Mouse (Mus musculus) neural tube, embryonic 13.5 days (tissue): ENCODE results near the gene Gm6657. TPM values are rescaled to one million over a fixed set of nuclear protein-coding genes. Genes with fewer than 3 reads are reported as not detected.

Experiments used
- ATAC-seq: fragments of 200-750 bp; cut with Nextera tagmentation; 2 replicates; pipeline ENCODE4 v1.8.0; 2017; ENCODE audit warnings: low read depth, mild to moderate bottlenecking, moderate TSS enrichment, moderate library complexity
- H3K27ac ChIP-seq: fragments of 300-500 bp; sonication (generic); replicated peaks from 2 replicates; pipeline ENCODE4 v1.5.1; 2015; ENCODE audit warnings: moderate library complexity, mild to moderate bottlenecking, inconsistent platforms
- H3K27me3 ChIP-seq: fragments of 300-500 bp; sonication (generic); 2 replicates; pipeline ENCODE4 v1.6.1; 2015; ENCODE audit warnings: mild to moderate bottlenecking, inconsistent platforms
- H3K36me3 ChIP-seq: fragments of 300-500 bp; sonication (generic); 2 replicates; pipeline ENCODE4 v1.6.1; 2015; ENCODE audit warnings: mild to moderate bottlenecking, inconsistent platforms
- H3K4me1 ChIP-seq: fragments of 300-500 bp; sonication (generic); replicated peaks from 2 replicates; pipeline ENCODE4 v1.6.1; 2015; ENCODE audit warnings: inconsistent platforms
- H3K4me2 ChIP-seq: fragments of 300-500 bp; sonication (generic); 2 replicates; pipeline ENCODE4 v1.6.1; 2015; ENCODE audit warnings: inconsistent platforms, mild to moderate bottlenecking, moderate library complexity
- H3K4me3 ChIP-seq: fragments of 300-500 bp; sonication (generic); 2 replicates; pipeline ENCODE4 v1.5.1; 2015; ENCODE audit warnings: mild to moderate bottlenecking, inconsistent platforms
- H3K9ac ChIP-seq: fragments of 300-500 bp; sonication (generic); 2 replicates; pipeline ENCODE4 v1.6.1; 2015; ENCODE audit warnings: moderate library complexity, mild to moderate bottlenecking, inconsistent platforms
- H3K9me3 ChIP-seq: fragments of 300-500 bp; sonication (generic); 2 replicates; pipeline ENCODE4 v1.6.1; 2016; ENCODE audit warnings: inconsistent platforms
- WGBS: fragments of 180-500 bp; shearing (Covaris S2); methylation state at CpG from one replicate; pipeline ENCODE4 v1.1.7; 2015; 5-methylcytosine and 5-hydroxymethylcytosine counted together
- polyA plus RNA-seq: library from polyadenylated mRNA; unstranded; fragments of >200 nt; fragmentation: Nextera tagmentation; extraction: Ambion mirVana; gene quantifications from 2 replicates; pipeline ENCODE4 v1.2.1, GENCODE M21; 2015

Gene Gm6657
- polyA plus RNA-seq, 1 experiment from 2014 or later: not detected

DNA sequence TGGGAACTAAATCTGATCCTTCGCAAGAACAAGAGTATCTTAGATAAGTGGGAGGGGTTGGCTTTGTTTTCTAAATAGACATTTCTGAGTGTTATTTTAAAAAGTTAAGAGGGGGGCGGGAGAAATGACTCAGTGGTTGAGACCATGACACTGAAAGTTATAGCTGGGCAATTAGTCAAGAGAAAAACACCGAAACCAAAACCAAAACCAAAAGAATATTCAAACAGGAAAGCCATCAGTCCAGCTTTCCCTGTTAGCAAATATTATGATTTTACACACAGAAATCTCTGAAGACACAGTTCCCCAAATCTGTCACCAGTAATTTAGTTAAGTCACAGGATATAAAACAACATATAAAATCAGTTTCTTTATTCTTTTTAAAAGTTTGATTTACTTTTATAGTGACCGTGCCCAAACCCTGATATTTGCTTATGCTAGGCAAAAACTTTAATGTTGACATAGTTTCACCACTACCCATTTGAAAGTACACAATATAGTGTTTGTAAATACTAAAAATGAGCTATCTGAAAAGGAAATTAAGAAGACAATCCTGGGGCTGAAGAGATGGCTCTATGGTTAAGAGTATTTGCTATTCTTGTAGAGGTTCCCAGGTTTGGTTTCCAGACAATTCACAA lies 25.3 kb downstream of the Gm6657 start:
- no peak for ATAC-seq
- 87% methylated on average over 4 of the region's 4 CpGs for WGBS
- H3K4me2 ChIP-seq: no peak overlapping the region
- H3K4me3 ChIP-seq: no peak overlapping the region
- no peaks in the 10 kb centered on the region for H3K27me3 ChIP-seq
- H3K27ac ChIP-seq: no peak overlapping the region
- H3K36me3 ChIP-seq: no peaks in the 10 kb centered on the region
- no peaks in the 10 kb centered on the region for H3K4me1 ChIP-seq
- H3K9ac ChIP-seq: no peak overlapping the region
- H3K9me3 ChIP-seq: no peaks in the 10 kb centered on the region

DNA sequence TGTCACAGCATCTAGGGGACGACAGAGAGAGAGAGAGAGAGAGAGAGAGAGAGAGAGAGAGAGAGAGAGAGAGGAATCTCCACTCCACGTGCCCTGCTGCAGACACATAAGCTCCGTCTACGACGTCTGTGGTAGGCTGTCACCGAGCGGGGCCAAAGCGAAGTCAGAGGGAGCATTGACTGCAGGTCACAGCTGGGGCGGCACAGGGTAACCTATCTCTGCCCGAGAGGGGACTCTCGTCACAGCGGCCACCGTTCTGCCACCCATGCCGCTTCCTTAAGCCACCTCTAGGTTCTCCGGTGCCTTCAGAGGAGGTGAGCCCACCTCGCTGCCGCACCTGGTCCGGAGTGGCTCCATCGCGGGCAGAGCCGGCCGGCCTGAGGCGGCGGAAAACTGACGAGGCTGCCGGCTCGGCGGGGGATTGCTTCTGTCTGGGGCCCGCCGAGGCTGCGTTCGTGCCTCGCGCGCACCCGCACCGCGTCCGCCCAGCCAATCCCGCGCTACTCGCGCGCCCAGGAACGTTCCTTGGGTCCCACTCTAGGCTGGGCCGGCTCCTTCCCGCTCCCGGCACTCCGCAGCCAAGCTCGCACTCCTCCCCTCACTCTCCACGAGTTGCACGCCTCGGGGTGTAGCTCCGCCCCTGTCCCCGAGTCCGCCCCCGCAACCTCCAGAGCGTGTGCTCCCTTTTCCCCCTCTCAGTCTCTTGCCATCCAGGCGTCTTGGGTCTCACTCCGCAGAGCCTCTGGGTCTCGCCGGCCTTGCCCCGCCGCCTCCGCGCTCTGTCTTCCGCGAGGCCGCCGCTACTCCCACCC lies 31.9 kb downstream of the Gm6657 start, which contains the start of gene Gphn:
Gene Gphn, plus strand, starts transcription at position 673 of the 812 bp plus-strand sequence.
- H3K4me2 ChIP-seq: peak within 1 kb of the TSS; percentile 75
- H3K9me3 ChIP-seq: no peaks in the 10 kb centered on the region
- peak within 1 kb of the TSS; percentile 97 for H3K9ac ChIP-seq
- ATAC-seq: peak; percentile 98
- peaks cover 22% of the 10 kb centered on the region for H3K4me1 ChIP-seq
- no peaks in the 10 kb centered on the region for H3K27me3 ChIP-seq
- peak within 1 kb of the TSS; percentile 97 for H3K27ac ChIP-seq
- no peaks in the 10 kb centered on the region for H3K36me3 ChIP-seq
- H3K4me3 ChIP-seq: peak within 1 kb of the TSS; percentile 98
- under 1% methylated on average over 70 of the region's 70 CpGs for WGBS

DNA sequence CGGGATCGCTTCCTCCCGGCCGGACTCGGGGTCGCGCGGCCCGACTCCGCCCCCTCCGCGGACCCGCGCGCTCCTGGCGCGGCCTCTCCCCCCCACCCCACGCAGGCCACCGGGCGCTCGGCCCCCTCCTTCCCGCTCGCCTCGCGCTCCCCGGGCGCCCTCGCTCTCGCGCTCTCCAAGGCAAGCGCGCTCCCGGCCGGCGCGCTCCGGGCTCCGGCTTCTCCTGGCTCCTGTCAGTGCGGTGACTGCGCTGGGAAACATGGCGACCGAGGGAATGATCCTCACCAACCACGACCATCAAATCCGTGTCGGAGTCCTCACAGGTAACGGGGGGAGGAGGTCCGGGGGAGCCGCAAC lies 32.5 kb downstream of the Gm6657 start:
- Histone ChIP-seq H3K36me3 (no peaks in the 10 kb centered on the region), H3K4me2 (peak overlapping the region; percentile 75), H3K4me1 (peaks cover 22% of the 10 kb centered on the region), H3K9me3 (no peaks in the 10 kb centered on the region), H3K4me3 (peak overlapping the region; percentile 98), H3K27me3 (no peaks in the 10 kb centered on the region), H3K9ac (peak overlapping the region; percentile 97), H3K27ac (peak overlapping the region; percentile 97)
- ATAC-seq: peak; percentile 94
- WGBS: under 1% methylated on average over 48 of the region's 48 CpGs

DNA sequence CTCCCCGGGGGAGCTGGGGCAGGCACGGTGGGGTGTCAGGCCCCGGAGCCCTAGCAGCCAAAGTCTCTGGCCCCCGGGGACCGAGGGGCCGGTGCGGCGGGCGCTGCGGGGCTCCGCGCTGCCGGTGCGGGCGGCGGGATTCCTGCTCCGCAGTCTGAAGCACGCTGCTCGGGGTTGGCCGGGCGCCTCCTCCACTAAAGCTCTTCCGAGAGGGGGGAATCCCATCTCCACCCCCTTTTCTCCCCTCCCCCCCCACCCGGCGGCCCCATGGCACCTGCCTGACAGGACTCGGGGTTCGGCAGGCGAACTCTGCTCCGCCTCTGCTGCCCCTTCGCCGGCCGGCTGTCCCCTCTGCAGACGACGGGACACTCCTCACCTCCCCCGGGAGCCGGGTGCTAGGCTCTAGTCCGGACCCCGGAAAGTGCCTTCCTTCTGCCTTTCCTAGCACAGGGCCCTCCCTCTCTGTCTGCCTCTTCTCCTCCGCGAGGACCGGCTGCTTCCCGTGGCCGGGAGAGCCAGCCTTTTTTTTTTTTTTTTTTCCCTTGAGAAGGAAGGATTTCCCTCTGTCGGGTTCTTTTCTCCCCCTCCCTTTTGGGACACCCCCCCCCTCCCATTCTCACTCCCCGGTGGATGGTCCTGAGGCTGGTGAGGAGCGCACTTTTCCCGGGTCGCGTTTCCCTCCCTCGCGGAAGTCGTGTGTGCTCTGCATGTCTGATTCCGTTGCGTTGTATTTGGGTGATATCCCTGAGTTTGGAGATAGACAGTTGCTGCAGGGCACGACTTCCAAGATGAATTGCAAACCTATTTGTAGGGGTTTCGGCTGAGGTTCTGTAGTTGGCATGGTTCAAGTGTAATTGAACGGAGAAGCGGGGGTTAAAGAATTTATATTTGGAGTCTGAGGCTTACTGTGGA lies 33.2 kb downstream of the Gm6657 start:
- Histone ChIP-seq H3K9ac (peak overlapping the region; percentile 97), H3K4me3 (peak overlapping the region; percentile 98), H3K9me3 (no peaks in the 10 kb centered on the region), H3K36me3 (no peaks in the 10 kb centered on the region), H3K27me3 (no peaks in the 10 kb centered on the region), H3K4me1 (peaks cover 22% of the 10 kb centered on the region), H3K4me2 (peak overlapping the region; percentile 75), H3K27ac (peak overlapping the region; percentile 97)
- WGBS: 0% methylated on average over 42 of the region's 57 CpGs
- ATAC-seq: peak; percentile 21

DNA sequence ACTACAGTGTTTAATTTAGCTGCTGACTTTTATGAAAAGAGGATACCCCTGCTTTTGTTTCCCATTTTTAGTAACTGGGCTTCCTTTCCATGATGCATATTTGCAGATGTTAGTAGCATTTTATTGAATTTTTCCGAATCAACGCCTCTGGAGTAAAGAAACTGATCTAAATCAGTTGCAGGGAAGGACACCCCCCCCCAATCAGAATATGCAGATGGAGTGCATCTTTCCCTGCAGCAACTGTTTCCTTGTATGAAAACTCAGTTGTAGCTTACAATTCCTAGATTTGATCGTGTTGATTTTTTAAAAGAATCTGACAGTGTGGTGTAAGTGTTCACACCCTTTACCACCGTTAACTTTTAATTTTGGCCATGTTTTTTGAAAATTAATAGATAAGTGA lies 34.1 kb downstream of the Gm6657 start:
- peak overlapping the region; percentile 97 for H3K9ac ChIP-seq
- no peak for ATAC-seq
- no peaks in the 10 kb centered on the region for H3K9me3 ChIP-seq
- peaks cover 22% of the 10 kb centered on the region for H3K4me1 ChIP-seq
- no peaks in the 10 kb centered on the region for H3K36me3 ChIP-seq
- no peak overlapping the region for H3K27ac ChIP-seq
- peak overlapping the region; percentile 75 for H3K4me2 ChIP-seq
- H3K4me3 ChIP-seq: peak overlapping the region; percentile 98
- WGBS: 46% methylated on average over 4 of the region's 4 CpGs
- H3K27me3 ChIP-seq: no peaks in the 10 kb centered on the region

DNA sequence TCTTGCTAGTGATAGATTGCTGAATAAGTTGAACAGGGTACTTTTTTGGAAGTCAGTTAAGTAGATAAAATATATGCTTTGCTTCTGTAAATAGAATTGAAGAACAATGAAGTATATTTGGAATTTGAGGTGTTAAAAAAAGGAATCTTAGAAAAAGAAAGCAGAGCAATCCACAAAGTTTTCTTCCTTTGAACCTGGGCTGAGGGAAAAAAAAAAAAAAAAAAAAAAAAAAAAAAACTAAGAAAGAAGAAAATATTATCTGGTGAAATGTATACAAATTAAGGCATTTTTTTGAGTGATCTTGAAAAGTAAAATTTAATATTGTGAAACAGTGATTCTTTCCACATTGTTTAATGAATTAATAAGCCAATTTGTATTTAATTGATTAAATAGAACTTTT lies 38.5 kb downstream of the Gm6657 start:
- no peak overlapping the region for H3K4me2 ChIP-seq
- no peak for ATAC-seq
- H3K4me3 ChIP-seq: no peak overlapping the region
- no peaks in the 10 kb centered on the region for H3K9me3 ChIP-seq
- H3K27ac ChIP-seq: no peak overlapping the region
- H3K9ac ChIP-seq: no peak overlapping the region
- peaks cover 19% of the 10 kb centered on the region for H3K4me1 ChIP-seq
- no peaks in the 10 kb centered on the region for H3K27me3 ChIP-seq
- H3K36me3 ChIP-seq: no peaks in the 10 kb centered on the region

DNA sequence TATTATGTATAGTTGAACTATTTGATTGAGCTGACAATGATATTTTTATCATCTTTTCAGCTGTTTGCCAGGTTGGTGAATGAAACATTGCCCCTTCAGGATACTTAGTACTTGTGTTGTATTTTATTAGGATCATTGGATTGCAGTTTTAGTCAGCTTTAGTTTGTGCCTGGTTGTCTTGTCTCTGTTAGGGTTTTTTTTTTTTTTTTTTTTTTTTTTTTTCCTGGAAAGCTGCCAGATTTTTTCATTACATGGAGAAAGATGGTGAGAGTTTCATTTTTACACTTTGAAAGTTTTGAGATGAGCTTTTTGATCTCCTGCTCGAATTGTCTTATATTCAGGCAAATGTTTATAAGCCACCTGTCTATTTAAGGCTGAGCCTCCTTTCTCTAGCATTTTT lies 54.3 kb downstream of the Gm6657 start:
- Histone ChIP-seq H3K4me1 (no peaks in the 10 kb centered on the region), H3K9ac (no peak overlapping the region), H3K27ac (no peak overlapping the region), H3K9me3 (no peaks in the 10 kb centered on the region), H3K36me3 (no peaks in the 10 kb centered on the region), H3K27me3 (no peaks in the 10 kb centered on the region), H3K4me2 (no peak overlapping the region), H3K4me3 (no peak overlapping the region)
- no peak for ATAC-seq
- 84% methylated on average over 1 of the region's 1 CpGs for WGBS

DNA sequence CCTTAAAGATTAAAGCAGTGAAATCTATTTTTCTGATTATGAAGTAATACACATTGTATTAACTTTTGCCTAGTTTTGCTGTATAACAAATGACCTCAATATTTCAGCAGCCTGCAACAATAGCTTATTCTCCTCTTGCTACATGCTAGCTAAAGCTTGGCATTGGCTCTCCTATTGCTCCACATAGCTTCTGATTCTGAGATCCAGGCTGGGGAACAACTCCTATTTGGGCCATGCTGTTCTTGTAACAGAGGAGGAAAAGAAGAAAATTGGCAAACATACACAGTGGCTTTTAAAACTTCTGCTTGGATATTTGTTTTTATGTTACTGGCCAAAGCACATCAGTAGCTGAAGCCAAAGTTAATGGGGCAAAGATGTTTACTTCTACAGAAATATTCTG lies 55.1 kb downstream of the Gm6657 start:
- no peaks in the 10 kb centered on the region for H3K4me1 ChIP-seq
- ATAC-seq: no peak
- no peak overlapping the region for H3K27ac ChIP-seq
- H3K36me3 ChIP-seq: no peaks in the 10 kb centered on the region
- no peak overlapping the region for H3K9ac ChIP-seq
- H3K27me3 ChIP-seq: no peaks in the 10 kb centered on the region
- H3K9me3 ChIP-seq: no peaks in the 10 kb centered on the region
- no peak overlapping the region for H3K4me2 ChIP-seq
- H3K4me3 ChIP-seq: no peak overlapping the region

Other genes starting within 250 kb of the Gm6657 start
- gene Gphn, start 32.1 kb downstream of the Gm6657 start, polyA plus RNA-seq: 37.8 and 44.5 TPM in 2 replicates